Mouse (Mus musculus): Measurements from ENCODE around the gene Gm43518. TPM values are rescaled to one million over a fixed set of nuclear protein-coding genes. Genes with fewer than 3 reads are reported as not detected.

Gm43518 gene
- total and polyA plus RNA-seq, 3 experiments, result 0.27 TPM; not detected in 2

DNA sequence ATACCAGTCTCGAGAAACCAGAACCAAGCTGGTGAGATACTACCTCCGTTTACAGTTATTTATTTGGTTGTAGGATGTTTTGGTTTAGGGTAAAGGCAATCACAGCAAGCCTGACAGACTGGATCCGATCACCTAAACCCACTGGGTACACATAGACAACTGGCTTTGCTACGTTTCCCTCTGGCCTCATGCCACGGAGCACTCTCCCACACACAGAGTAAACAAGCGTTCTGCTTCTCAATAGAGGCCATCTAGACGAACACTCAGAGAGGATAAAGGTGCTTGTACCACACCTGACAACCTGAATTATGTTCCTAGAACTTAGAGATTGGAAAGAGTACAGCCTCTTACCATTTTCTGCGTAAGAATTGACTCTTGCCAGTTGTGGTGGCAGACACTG, 32.9 kb downstream of the Gm43518 start:
- TF ChIP-seq CTCF (IDR thresholded peaks at IDR 0.05; ENCODE audit: low read depth, low read length) (no peak), POLR2AphosphoS5 (IDR thresholded peaks at IDR 0.05; ENCODE audit: insufficient replicate concordance, low read depth, low read length) (no peak), TAL1 (conservative IDR thresholded peaks at IDR 0.05; ENCODE audit: low read depth, low read length) (no peak), GATA1 (IDR thresholded peaks at IDR 0.05; ENCODE audit: borderline replicate concordance, low read length) (no peak)
- DNase-seq (ENCODE audit: low spot score) (no peak), ATAC-seq (ENCODE audit: extremely low read depth, insufficient number of reproducible peaks, low FRiP score, poor library complexity, severe bottlenecking) (no peak)
- H3K27me3 ChIP-seq (ENCODE audit: insufficient read depth, low read length), result peaks cover 33% of the 10 kb centered on the region
- H3K4me3 ChIP-seq (ENCODE audit: low read depth, low read length), result no peak overlapping the region
- no peaks in the 10 kb centered on the region for H3K36me3 ChIP-seq (replicated peaks)
- H3K9me3 ChIP-seq (replicated peaks), result no peaks in the 10 kb centered on the region
- no peaks in the 10 kb centered on the region for H3K4me1 ChIP-seq (ENCODE audit: insufficient read depth, low read depth, low read length)

- no peak for TF ChIP-seq GATA1 (IDR thresholded peaks at IDR 0.05; ENCODE audit: borderline replicate concordance, low read length)
- no peak for TF ChIP-seq POLR2AphosphoS5 (IDR thresholded peaks at IDR 0.05; ENCODE audit: insufficient replicate concordance, low read depth, low read length)
- no peak for TF ChIP-seq CTCF (IDR thresholded peaks at IDR 0.05; ENCODE audit: low read depth, low read length)
- no peak for TF ChIP-seq TAL1 (conservative IDR thresholded peaks at IDR 0.05; ENCODE audit: low read depth, low read length)
- no peak for TF ChIP-seq GATA2 (IDR thresholded peaks at IDR 0.05; ENCODE audit: borderline replicate concordance, low read depth, low read length)
- peaks cover 37% of the 10 kb centered on the region for H3K27me3 ChIP-seq (ENCODE audit: insufficient read depth, low read length)
- no peak for ATAC-seq (ENCODE audit: extremely low read depth, insufficient number of reproducible peaks, low FRiP score, poor library complexity, severe bottlenecking)
- H3K36me3 ChIP-seq (replicated peaks), result no peaks in the 10 kb centered on the region
- DNase-seq (ENCODE audit: low spot score), result no peak
- H3K4me1 ChIP-seq (ENCODE audit: insufficient read depth, low read depth, low read length), result no peaks in the 10 kb centered on the region
- no peaks in the 10 kb centered on the region for H3K9me3 ChIP-seq (replicated peaks)
- H3K4me3 ChIP-seq (ENCODE audit: low read depth, low read length), result no peak overlapping the region
These were observed 33.8 kb downstream of the Gm43518 start for GRCm38 (mm10) chr5:123961046-123961445.

DNA sequence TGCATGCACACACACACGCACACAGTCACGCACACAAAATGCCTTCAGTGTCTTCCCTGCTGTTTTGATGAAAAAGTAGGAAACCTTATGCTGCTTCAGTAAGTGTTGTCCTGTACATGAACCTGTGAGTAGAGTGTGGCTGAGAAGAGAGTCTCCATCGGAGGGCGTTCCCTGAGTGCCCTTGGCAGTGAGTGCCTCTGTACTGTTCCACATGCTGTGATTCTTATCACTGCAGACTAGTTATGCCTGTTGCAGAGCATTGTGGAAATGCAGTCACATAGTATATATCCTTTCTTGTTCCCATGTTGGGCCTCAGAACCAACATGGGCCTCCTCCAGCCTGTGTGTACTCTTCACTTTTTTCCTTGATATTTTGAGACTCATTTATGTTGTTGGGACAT, 37.0 kb downstream of the Gm43518 start:
- DNase-seq (ENCODE audit: low spot score) (no peak), ATAC-seq (ENCODE audit: extremely low read depth, insufficient number of reproducible peaks, low FRiP score, poor library complexity, severe bottlenecking) (no peak)
- H3K4me3 ChIP-seq (ENCODE audit: low read depth, low read length), result no peak overlapping the region
- peaks cover 30% of the 10 kb centered on the region for H3K27me3 ChIP-seq (ENCODE audit: insufficient read depth, low read length)
- H3K9me3 ChIP-seq (replicated peaks), result no peaks in the 10 kb centered on the region
- TF ChIP-seq POLR2AphosphoS5 (IDR thresholded peaks at IDR 0.05; ENCODE audit: insufficient replicate concordance, low read depth, low read length) (no peak), TAL1 (conservative IDR thresholded peaks at IDR 0.05; ENCODE audit: low read depth, low read length) (no peak), CTCF (IDR thresholded peaks at IDR 0.05; ENCODE audit: low read depth, low read length) (no peak), GATA1 (IDR thresholded peaks at IDR 0.05; ENCODE audit: borderline replicate concordance, low read length) (no peak), GATA2 (IDR thresholded peaks at IDR 0.05; ENCODE audit: borderline replicate concordance, low read depth, low read length) (no peak)
- H3K36me3 ChIP-seq (replicated peaks), result no peaks in the 10 kb centered on the region
- no peaks in the 10 kb centered on the region for H3K4me1 ChIP-seq (ENCODE audit: insufficient read depth, low read depth, low read length)

GRCm38 (mm10) chr5:123966759-123967158, 39.5 kb downstream of the Gm43518 start:
- no peaks in the 10 kb centered on the region for H3K36me3 ChIP-seq (replicated peaks)
- ATAC-seq (ENCODE audit: extremely low read depth, insufficient number of reproducible peaks, low FRiP score, poor library complexity, severe bottlenecking) (no peak), DNase-seq (ENCODE audit: low spot score) (no peak)
- H3K27me3 ChIP-seq (ENCODE audit: insufficient read depth, low read length), result peaks cover 39% of the 10 kb centered on the region
- no peak for TF ChIP-seq CTCF (IDR thresholded peaks at IDR 0.05; ENCODE audit: low read depth, low read length)
- TF ChIP-seq TAL1 (conservative IDR thresholded peaks at IDR 0.05; ENCODE audit: low read depth, low read length), result no peak
- no peak for TF ChIP-seq GATA1 (IDR thresholded peaks at IDR 0.05; ENCODE audit: borderline replicate concordance, low read length)
- H3K9me3 ChIP-seq (replicated peaks), result no peaks in the 10 kb centered on the region
- H3K4me1 ChIP-seq (ENCODE audit: insufficient read depth, low read depth, low read length), result no peaks in the 10 kb centered on the region
- no peak overlapping the region for H3K4me3 ChIP-seq (ENCODE audit: low read depth, low read length)

GRCm38 (mm10) chr5:123968468-123968867, 41.2 kb downstream of the Gm43518 start:
- no peak overlapping the region for H3K4me3 ChIP-seq (ENCODE audit: low read depth, low read length)
- no peaks in the 10 kb centered on the region for H3K36me3 ChIP-seq (replicated peaks)
- ATAC-seq (ENCODE audit: extremely low read depth, insufficient number of reproducible peaks, low FRiP score, poor library complexity, severe bottlenecking) (no peak), DNase-seq (ENCODE audit: low spot score) (no peak)
- no peak for TF ChIP-seq TAL1 (conservative IDR thresholded peaks at IDR 0.05; ENCODE audit: low read depth, low read length)
- TF ChIP-seq POLR2AphosphoS5 (IDR thresholded peaks at IDR 0.05; ENCODE audit: insufficient replicate concordance, low read depth, low read length), result no peak
- TF ChIP-seq CTCF (IDR thresholded peaks at IDR 0.05; ENCODE audit: low read depth, low read length), result no peak
- TF ChIP-seq GATA2 (IDR thresholded peaks at IDR 0.05; ENCODE audit: borderline replicate concordance, low read depth, low read length), result no peak
- no peak for TF ChIP-seq GATA1 (IDR thresholded peaks at IDR 0.05; ENCODE audit: borderline replicate concordance, low read length)
- peaks cover 51% of the 10 kb centered on the region for H3K27me3 ChIP-seq (ENCODE audit: insufficient read depth, low read length)
- no peaks in the 10 kb centered on the region for H3K9me3 ChIP-seq (replicated peaks)
- peaks cover 5% of the 10 kb centered on the region for H3K4me1 ChIP-seq (ENCODE audit: insufficient read depth, low read depth, low read length)

GRCm38 (mm10) chr5:123969216-123969615, 42.0 kb downstream of the Gm43518 start:
- DNase-seq (ENCODE audit: low spot score) (no peak), ATAC-seq (ENCODE audit: extremely low read depth, insufficient number of reproducible peaks, low FRiP score, poor library complexity, severe bottlenecking) (no peak)
- no peaks in the 10 kb centered on the region for H3K9me3 ChIP-seq (replicated peaks)
- peaks cover 8% of the 10 kb centered on the region for H3K4me1 ChIP-seq (ENCODE audit: insufficient read depth, low read depth, low read length)
- TF ChIP-seq POLR2AphosphoS5 (IDR thresholded peaks at IDR 0.05; ENCODE audit: insufficient replicate concordance, low read depth, low read length), result no peak
- no peak for TF ChIP-seq GATA2 (IDR thresholded peaks at IDR 0.05; ENCODE audit: borderline replicate concordance, low read depth, low read length)
- TF ChIP-seq CTCF (IDR thresholded peaks at IDR 0.05; ENCODE audit: low read depth, low read length), result no peak
- TF ChIP-seq TAL1 (conservative IDR thresholded peaks at IDR 0.05; ENCODE audit: low read depth, low read length), result no peak
- no peak for TF ChIP-seq GATA1 (IDR thresholded peaks at IDR 0.05; ENCODE audit: borderline replicate concordance, low read length)
- H3K36me3 ChIP-seq (replicated peaks), result no peaks in the 10 kb centered on the region
- H3K4me3 ChIP-seq (ENCODE audit: low read depth, low read length), result no peak overlapping the region
- peaks cover 46% of the 10 kb centered on the region for H3K27me3 ChIP-seq (ENCODE audit: insufficient read depth, low read length)

- ATAC-seq (ENCODE audit: extremely low read depth, insufficient number of reproducible peaks, low FRiP score, poor library complexity, severe bottlenecking), result no peak
- no peak overlapping the region for H3K4me3 ChIP-seq (ENCODE audit: low read depth, low read length)
- TF ChIP-seq POLR2AphosphoS5 (IDR thresholded peaks at IDR 0.05; ENCODE audit: insufficient replicate concordance, low read depth, low read length) (no peak), GATA2 (IDR thresholded peaks at IDR 0.05; ENCODE audit: borderline replicate concordance, low read depth, low read length) (no peak), TAL1 (conservative IDR thresholded peaks at IDR 0.05; ENCODE audit: low read depth, low read length) (no peak), CTCF (IDR thresholded peaks at IDR 0.05; ENCODE audit: low read depth, low read length) (no peak)
These were observed 43.4 kb downstream of the Gm43518 start for GRCm38 (mm10) chr5:123970576-123970975.

More at GRCm38 (mm10) chr5:123970576-123970975, 43.4 kb downstream of the Gm43518 start:
- Histone ChIP-seq H3K4me1 (ENCODE audit: insufficient read depth, low read depth, low read length) (peaks cover 19% of the 10 kb centered on the region), H3K27me3 (ENCODE audit: insufficient read depth, low read length) (peaks cover 34% of the 10 kb centered on the region), H3K9me3 (replicated peaks) (no peaks in the 10 kb centered on the region), H3K36me3 (replicated peaks) (peaks cover 2% of the 10 kb centered on the region)
- no peak for DNase-seq (ENCODE audit: low spot score)

All from G1E (cell line).